Mouse (Mus musculus) spleen, postnatal 4 days (tissue): ENCODE data around the gene Iqcc.

ENCODE experiments used
- DNase-seq, 2 experiments: peaks; one replicate each; pipeline ENCODE4 v3.0.0; 2022; ENCODE audit warnings: low spot score in 2 of 2

Gene Iqcc

DNA sequence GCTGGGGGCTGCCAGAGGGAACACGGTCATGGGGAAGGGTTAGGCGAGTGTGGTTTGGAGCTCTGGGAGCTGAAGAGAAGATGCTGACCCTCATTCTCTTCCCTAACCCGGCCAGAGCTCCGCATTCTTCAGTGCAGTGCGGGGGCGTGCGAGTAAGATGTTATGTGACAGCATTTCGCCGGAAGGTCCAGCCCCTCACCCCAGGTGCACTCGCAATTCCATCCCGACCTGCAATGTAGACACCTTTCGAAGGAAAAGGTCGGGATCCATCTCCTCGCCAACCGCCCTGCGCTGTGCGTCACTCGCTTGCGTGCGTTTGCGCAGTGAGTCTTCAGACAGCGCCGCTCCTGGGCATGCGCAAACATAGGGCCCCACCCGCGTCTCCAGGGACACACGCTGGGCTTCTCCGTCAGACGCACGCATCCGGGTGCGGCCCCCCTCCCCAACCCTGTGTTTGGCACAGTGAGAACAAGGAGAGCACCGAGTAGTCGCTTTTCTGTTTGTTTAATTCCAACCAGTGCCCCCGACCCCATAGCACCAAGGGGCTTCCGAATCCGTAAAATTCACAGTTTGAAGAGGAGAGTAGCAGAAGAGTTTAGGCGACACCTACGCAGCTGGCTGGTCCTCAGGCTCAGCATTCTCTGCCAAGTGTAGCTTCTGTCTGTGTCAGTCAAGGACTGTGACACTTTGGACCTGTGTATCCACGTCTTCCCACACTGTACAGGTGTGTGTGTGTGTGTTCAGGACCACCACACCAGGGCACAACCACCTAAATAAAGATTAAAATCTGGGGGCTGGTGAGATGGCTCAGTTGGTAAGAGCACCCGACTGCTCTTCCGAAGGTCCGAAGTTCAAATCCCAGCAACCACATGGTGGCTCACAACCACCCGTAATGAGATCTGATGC, at the start of gene Iqcc:
Iqcc (minus strand) TSS at position 314 of the 906 bp plus-strand sequence.
- peak; percentile 94 to 97 for DNase-seq

DNA sequence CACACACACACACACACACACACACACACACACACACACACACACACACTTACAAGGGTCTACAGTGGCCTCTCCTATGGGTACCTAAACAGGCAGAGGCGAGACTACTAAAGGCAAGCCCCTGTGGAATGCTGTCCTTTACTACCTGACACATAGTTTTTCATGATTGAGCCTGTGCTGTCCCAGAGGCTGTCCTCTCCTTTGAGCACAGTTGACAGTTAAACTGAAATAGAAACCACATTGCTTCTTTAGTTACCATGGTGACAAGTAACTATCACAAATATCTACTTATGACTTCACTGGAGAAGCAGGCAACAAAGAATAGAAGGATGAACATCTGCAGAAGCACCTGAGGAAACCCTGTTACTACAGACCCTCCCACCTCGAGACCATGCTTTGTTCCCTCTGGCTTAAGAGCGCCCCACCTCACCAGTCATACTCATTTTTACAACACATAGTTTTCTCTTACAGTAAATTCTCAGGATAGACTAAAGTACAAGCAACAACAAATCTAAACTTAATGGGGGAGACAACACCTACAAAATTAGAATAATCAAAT, 43.4 kb upstream of the Iqcc start:
- no peak for DNase-seq

DNA sequence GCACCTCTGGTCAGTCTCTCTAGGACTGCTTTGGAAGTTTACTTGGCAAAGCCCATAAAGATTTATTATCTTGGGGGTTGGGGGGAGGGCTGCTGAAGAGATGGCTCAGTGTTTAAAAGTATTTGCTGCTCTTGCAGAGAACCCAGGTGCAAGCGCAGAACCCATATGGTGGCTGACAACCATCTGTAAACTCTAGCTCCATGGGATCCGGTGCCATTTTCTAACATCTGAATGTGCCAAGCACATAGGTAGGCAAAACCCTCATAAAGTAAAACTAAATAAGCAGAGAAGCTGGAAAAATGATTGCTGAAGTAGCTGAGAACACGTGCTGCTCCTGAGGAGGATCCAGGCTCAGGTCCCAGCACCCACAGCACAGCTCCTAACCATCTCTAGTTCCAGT, 42.7 kb upstream of the Iqcc start:
- no peak for DNase-seq

DNA sequence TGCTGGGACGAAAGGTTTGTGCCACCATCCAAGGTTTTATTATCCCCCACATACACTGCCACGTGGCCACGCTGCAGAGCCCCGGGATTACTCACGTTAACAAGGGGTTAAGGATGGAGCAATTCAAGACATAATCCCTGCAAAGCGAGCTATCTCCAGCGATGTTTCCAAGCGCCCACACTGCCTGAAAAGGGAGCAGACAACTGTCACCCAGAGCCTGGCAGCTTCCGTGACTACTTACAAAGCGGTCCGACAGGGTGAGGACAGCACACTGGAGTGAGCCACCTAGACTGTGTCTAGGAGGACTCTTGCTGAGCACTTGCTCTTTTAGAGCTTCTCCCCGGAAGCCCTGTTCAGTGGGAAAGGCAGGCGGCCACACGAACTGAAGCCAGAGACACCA, 35.9 kb upstream of the Iqcc start:
- no peak for DNase-seq

DNA sequence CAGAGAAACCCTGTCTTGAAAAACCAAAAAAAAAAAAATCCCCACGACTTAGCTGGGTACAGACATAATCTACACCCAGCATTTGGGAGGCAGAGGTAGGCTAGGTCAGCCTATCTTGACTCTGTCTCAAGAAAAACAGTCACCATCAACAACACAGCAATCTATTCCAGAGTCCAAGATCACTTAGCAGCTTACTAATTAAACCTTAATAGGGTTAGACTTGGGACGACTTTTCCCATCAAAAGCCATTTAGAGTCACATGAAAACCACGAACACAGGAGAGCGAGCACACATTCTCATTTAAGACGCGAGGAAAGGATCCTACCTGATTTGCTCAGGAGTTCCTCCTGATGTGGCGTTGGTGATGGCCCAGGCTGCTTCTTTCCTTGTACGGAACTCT, 31.5 kb upstream of the Iqcc start:
- no peak for DNase-seq

DNA sequence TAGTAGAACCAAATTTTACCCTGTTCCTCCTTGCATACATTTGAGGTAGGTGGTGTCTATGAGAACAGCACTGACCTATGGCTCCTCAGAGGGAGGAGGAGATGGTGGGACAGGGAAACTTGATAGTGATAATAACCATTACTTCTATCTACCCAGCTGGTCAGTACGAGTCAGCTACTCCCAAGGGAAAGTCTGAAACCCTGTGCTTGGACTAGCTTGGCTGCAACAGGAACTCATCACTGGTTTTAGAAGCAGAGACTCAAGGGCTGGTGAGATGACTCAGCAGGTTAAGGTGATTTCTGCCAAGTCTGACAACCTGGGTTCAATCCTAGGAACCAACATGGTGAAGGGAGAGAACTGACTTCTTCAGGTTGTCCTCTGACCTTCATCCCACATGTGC, 29.8 kb upstream of the Iqcc start:
- DNase-seq, result no peak

DNA sequence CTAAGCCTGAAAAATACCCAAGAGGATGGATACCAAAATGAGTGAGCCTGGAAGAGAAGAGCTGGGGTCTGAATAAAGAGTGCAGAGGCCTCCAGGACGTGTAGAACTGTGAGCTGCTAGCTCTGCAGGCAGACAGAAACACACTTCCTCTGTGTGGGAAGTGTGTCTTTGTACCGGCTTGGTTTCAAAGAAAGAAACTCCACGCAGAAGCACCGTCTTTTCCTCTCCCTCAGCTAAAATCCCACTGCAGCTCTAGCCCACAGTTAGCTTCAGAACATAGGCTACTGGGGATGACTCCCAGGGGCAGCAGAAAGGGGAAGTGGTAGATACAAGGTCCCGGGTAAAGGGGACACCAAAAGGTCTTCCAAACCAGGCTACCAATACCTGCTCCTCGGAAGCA, 26.3 kb upstream of the Iqcc start:
- no peak for DNase-seq

DNA sequence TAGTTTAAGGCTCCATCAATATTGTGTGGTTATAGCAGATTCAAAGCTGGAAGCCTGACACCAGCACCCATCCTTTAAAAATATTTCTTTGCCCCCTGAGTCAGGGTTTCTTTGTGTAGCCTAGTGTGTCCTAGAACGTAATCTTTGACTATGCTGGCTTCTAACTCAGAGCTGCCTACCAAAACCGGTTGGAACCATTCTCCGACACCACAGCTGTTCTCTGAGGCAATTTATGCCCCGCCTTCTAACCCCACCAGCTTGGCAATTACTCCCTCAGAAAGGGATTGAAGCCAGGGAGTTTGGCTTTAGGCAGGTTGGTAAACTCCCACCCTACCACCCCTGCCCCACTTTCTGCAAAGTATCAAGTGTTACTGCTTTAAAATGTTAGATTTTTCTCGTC, 22.9 kb upstream of the Iqcc start:
- no peak for DNase-seq

DNA sequence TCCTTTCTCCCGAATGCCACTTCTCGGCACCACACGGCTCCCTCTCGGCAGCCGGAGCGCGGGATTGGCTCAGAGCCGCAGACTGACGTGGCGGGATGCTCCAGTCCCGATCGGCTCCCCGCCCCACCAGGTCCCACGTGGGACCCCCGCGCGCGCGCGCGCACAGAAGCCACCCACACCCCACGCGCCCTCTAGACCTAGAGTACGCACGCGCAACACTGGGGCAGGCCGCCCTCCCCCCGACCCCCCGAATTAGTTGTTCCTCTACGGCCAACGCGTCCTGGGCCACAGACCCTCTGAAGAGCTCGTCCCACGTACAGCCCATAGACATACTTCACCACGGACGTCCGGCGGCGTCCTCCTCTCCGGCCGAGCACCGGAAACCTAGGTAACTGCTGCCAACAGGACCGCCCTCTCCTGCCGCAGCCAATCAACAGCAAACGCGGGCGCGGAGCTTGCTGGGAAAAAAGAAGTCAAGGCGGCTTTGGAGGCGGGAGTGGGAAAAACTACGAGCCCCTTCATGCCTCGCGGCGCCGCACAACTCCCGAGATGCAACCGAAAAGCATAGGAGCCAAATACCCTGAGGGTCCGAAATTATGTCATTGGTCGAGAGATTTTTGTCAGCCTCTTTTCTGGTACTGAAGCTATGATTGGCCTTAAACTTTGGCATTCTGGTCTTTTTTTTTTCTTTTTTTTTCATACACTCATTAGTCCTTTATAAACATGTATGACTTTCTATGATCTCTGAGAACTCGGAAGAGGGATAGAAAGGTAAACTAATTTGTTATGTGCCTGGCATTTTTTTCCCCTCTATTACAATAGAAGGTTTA, 22.0 kb upstream of the Iqcc start, which contains the start of gene Txlna:
Txlna (minus strand) TSS at position 428 of the 830 bp plus-strand sequence.
- peak; percentile 96 to 97 for DNase-seq

DNA sequence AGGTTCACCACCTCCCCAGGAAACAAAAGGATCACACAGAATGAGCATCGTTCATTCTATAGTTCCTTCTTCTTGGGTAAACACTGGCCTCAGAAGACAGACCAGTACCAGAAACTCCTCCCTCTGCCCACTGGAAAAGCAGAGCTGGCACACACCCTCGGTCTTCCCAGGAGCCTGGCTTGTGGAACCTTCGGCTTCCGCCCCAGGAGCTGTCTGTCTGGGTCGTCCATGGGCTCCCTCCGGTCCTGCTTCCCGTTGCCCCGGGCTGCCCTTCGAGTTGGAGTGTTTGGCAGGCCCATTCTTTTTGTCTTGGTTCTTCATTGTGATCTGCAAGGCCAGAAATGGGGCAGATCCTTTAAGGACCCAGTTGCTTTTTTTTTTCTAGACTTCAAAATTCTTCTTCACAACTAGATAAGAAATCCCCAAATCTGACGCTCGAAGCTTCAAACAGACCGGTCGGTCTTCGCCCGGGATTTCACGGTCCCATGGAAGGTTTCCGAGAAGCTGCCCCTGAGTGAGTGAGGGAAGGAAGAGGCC, 21.3 kb upstream of the Iqcc start:
- DNase-seq, result no peak

DNA sequence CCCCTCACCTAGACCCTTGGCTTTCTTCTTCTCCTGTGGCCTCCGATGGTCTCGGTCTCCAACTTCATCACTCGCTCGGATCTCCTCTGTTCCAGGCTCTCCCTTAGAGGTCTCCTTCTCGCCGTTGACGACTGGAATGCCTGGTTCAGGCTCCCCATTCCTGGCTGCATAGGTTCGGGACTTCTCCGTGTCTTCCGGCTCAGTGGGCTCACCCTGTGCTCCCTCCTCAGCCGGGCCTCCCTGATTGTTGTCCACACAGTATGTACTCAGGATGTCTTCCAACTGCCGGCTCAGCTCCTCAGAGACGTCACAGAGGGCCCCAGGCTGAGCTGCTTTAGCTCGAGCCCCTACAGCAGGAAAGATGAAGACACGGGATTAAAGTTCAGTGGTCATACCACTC, 20.3 kb upstream of the Iqcc start:
- no peak for DNase-seq

DNA sequence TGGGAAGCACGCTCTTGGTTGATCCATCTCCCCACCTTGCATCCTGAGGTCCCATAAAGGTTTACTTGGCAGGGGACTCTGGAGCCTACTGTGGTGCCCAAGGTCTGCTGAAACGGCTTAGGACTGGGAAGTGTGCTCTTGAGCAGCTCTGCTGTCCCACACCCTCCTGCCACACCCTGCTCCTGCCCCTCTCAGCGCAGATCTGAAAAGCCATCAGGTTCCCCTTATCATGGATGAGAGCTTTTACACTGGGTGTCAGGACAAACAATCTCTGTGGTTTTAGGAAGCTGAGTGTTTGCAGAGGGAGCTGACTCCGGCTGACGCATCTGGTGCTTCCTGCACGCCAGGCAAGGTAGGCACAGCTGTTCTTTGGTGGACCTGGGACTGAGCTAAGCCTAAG, 15.0 kb upstream of the Iqcc start:
- DNase-seq, result no peak

DNA sequence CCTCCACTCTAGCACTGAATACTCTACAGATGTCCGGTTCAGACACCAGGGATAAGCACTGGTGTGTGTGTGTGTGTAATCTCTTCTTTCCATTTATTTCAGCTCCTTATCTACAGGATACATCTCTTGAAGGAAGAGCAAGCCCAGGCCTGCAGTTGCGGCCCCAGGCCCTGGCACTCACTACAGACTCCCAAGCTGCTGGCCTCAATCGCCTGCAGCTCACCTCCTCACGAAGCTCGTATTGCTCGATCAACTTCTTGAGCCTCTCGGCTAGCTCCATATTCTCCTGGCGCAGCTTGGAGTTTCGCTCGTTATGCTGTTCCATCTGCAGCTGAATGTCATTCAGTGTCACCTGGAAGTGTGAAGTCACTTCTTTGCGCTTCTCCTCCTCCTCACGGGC, 13.0 kb upstream of the Iqcc start:
- DNase-seq, result no peak

DNA sequence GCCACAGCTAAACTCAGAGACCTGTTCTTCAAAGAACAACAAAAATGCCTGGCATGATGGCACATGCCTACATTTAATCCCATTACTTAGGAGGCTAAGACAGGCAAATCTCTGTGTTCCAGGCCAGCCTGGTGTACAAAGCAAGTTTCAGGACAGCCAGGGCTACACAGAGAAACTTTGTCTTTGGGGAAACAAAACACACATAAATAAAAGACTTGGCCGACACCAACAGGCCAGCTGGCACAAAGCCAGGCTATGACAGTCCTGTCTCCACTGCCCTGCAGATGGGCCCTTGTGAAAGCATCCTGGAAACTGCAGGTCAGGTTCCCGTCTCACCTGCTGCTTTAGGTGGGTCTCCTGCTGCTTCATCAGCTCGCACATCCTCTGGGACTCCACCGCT, 12.0 kb upstream of the Iqcc start:
- DNase-seq, result no peak

DNA sequence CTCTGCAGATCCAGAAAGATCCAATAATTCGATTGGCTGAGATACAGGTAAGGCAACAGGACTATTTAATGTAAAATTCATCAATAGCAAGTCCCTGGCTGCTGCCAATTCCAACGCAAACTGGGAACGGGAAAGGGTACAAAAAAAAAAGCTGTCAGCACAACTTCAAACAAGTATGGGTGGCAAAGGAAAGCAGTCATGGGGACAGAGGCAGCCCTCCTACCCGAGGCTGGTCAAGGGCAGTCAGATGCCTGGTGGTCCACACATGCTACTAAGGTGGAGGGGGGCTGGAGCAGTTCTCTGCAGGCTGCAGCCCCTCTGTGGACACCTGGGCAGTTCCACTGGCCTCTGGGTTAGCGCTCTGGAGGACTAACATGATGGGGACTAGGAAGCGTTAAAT, 7.1 kb upstream of the Iqcc start:
- DNase-seq, result no peak

DNA sequence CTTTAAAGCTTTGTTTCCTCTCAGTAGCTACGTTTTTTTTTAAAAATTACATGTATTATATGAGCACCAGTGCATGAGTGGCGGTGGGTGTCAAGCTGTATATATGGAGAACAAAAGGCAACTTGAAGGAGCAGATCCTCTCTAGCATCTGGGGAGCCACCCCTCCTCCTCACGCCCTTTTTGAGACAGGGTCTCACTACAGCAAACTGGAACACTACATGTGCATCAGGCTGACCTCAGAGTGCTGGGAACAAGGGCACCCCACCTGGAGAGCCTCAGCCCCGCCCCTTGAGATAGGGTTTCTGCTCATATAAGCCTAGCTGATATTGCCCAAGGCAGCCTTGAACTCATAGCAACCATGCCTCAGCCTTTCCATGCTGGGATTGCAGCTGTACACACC, 6.6 kb upstream of the Iqcc start:
- no peak for DNase-seq

DNA sequence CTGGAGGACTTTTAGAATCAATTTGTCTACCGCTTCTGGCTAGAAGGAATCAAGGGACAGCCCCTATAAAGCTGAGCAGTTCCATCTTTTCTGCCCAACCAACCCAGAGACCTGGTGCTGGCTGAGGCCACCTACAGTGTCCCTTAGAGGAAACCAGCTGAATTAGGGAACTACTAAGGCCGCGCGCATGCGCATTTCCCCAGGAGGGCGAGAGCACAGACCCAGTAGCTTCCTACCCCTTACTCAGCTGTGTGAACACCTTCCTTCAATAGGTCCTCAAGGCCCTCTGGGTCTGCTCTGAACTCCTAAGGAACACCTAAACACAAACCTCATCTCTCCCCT, 6.1 kb upstream of the Iqcc start:
- DNase-seq, result peak; percentile 77 to 89

DNA sequence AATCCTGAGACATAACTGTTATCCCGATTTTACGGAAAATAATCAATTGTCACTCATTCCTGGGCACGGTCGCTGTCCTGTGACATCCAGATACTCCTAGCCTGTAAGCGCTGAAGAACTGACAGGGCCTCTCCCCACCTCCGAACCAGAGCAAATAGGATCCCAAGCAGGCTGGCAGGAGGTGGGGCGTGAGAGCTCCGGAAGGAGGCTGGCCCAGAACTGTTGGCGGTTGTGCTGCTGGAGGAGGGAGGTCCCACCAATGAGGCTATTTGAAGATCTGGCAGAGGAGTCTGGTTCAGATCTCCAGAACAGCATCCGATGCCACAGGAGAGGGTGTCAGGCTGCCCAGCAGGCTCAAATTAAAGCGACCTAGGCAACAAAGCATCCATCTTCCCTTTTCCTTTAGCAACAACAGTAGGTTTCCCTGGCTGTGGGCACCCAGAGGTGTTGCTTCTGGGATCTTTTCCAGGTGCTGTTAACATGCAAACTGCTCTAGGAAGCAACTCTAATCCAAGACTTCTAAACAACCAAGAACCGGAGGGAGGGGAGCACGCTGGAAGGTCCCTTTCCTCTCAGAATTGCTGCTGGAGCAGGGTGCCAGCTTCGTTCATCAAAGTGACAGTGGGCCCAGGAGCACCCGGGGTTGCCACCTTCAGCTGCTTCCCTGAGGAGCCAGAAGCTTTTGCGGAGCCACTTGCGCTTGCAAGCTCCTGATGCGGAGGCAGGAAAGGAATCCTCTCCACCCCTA, 5.6 kb upstream of the Iqcc start:
- peak; percentile 83 to 85 for DNase-seq

DNA sequence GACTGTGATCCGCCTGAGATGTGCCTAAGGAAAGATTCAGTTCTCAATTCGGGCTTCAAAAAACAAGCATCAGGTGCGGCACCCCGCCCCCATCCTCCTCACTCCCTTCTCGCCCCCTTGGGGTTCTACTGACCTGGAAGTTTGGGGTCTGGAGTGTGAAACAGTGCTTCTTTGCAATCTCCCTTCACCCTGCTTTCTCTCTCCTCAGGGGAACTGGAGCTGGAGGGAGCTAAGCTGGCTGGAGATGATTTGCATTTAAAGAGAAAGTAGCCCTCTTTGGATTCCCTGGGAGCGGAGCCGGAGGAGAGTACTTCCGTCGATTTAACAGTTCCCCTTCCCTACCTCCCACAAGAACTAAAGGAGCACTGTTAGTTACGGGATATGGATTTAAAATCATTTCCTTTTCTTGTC, 4.8 kb upstream of the Iqcc start, which contains the start of gene Ccdc28b:
Ccdc28b (minus strand) TSS at position 267 of the 411 bp plus-strand sequence.
- no peak for DNase-seq

DNA sequence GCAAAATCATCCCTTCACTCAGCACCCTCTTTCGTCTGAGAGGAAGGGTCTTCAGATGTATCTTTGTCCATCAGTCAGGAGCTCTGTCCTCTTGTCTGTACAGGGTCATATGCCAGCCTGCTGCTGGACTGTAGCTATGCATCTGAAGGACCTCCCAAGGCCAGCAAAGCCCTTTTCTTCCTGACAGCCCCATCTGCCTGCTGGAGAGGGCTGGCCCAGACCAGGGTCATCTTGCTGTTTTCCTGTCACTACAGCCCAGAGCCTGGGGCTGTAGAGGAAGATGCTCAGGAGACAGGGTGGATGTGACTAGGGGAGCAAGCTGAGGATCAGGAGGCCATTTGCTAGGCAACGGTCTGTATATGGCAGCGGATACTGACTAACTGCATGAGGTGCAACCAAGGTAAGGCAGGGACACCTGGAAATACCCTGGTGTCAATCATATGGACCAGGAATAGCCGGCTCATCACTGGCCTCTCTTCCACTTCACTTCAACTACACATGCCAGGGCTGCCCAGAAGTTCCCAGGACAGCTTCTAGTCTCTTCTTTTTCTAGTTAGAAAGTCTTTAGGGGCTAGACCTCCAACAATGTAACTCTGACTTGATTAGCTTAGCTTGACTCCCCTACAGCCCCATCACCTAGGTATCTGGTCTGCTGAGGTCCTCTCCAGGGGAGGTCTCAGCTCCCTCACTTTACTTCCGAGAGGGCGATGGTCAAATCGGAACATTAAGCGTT, 4.1 kb upstream of the Iqcc start:
- DNase-seq, result no peak
